In the genomic region with DNA sequence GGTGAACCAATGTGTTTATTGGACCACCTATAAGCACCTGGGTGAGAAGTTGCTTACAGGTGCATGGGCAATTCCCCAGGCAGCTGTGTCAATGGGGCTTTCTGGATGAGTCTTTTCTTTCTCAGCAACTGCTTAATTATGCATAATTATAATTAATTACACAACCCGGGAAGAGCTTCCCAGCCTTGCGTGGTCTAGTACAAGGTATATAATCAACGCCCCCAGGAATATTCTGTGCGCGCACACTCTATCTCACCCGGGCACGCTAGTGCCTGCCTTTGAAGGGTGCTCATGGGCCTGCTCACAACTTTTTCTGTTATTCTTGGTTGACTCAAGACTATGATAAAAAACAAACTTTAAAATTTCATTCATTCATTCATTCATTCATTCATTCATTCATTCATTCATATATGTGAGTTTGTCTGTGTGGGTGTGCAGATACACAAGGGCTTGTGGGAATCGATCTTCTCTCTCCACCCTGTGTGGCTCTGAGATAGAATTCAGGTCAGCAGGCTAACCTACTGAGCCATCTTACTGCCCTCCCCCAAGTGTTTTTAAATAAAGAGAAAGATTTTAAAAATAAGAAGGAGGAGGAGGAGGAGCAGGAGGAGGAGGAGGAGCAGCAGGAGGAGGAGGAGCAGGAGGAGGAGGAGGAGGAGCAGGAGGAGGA, we compare ENCODE assay signal across 12 mouse cellular contexts.
DNase-seq lines count a peak whose midpoint lies in the region; ATAC-seq and TF ChIP-seq lines count a peak whose summit lies in the region.
"Had no signal": no experiment of that assay in that cellular context is flagged by ENCODE, and none has a peak within 500 bp of the region (broad histone marks: within the 10 kb centered on the region; RNA-seq: fewer than 3 reads in every experiment).

No protein-coding gene starts in this region.

- no peak overlapping the region for H3K9ac ChIP-seq in limb, embryonic 12.5 days (replicated peaks)
- no peak overlapping the region for H3K9ac ChIP-seq in embryonic facial prominence, embryonic 13.5 days
- H3K9ac ChIP-seq in forebrain, postnatal 0 days: no peak overlapping the region
- no peak overlapping the region for H3K9ac ChIP-seq in midbrain, embryonic 15.5 days
- H3K9ac ChIP-seq: heart, embryonic 12.5 days; kidney, embryonic 15.5 days; lung, embryonic 15.5 days had no signal

- 87% methylated on average over 8 of the region's 8 CpGs for WGBS in limb, embryonic 12.5 days
- 93% methylated on average over 8 of the region's 8 CpGs for WGBS in limb, embryonic 10.5 days
- 74% methylated on average over 8 of the region's 8 CpGs for WGBS in embryonic facial prominence, embryonic 13.5 days
- WGBS in forebrain, postnatal 0 days: 57% methylated on average over 8 of the region's 8 CpGs
- 82% methylated on average over 8 of the region's 8 CpGs for WGBS in midbrain, embryonic 15.5 days

- H3K4me3 ChIP-seq in limb, embryonic 12.5 days (replicated peaks): no peak overlapping the region
- no peak overlapping the region for H3K4me3 ChIP-seq in limb, embryonic 10.5 days
- no peak overlapping the region for H3K4me3 ChIP-seq in embryonic facial prominence, embryonic 13.5 days
- H3K4me3 ChIP-seq in forebrain, postnatal 0 days (ENCODE audit: low read depth, low read length): no peak overlapping the region
- H3K4me3 ChIP-seq in midbrain, embryonic 15.5 days: no peak overlapping the region
- H3K4me3 ChIP-seq: erythroblast, embryonic 14.5 days; heart, embryonic 12.5 days; kidney, embryonic 15.5 days; lung, embryonic 15.5 days had no signal

- H3K27ac ChIP-seq in limb, embryonic 12.5 days: no peak overlapping the region
- H3K27ac ChIP-seq in limb, embryonic 10.5 days: no peak overlapping the region
- H3K27ac ChIP-seq in embryonic facial prominence, embryonic 13.5 days: no peak overlapping the region
- H3K27ac ChIP-seq in forebrain, postnatal 0 days (ENCODE audit: low read depth, low read length): no peak overlapping the region
- H3K27ac ChIP-seq in midbrain, embryonic 15.5 days: peak overlapping the region; percentile 62; the same call in 1 of the 2 replicates
- H3K27ac ChIP-seq: kidney, embryonic 15.5 days; lung, embryonic 15.5 days had no signal

- no peaks in the 10 kb centered on the region for H3K27me3 ChIP-seq in limb, embryonic 12.5 days
- no peaks in the 10 kb centered on the region for H3K27me3 ChIP-seq in limb, embryonic 10.5 days (ENCODE audit: low read depth, poor library complexity, severe bottlenecking)
- H3K27me3 ChIP-seq in embryonic facial prominence, embryonic 13.5 days: no peaks in the 10 kb centered on the region
- no peaks in the 10 kb centered on the region for H3K27me3 ChIP-seq in forebrain, postnatal 0 days (ENCODE audit: insufficient read depth, low read length)
- no peaks in the 10 kb centered on the region for H3K27me3 ChIP-seq in midbrain, embryonic 15.5 days (replicated peaks)
- H3K27me3 ChIP-seq: heart, embryonic 12.5 days; lung, embryonic 15.5 days had no signal

- TF ChIP-seq CTCF in forebrain, postnatal 0 days (IDR thresholded peaks at IDR 0.05; ENCODE audit: low read depth): no peak

- no peak for DNase-seq in limb, embryonic 10.5 days (ENCODE audit: low spot score)
- no peak for DNase-seq in forebrain, postnatal 0 days
- no peak for DNase-seq in frontal cortex, adult 2 months (ENCODE audit: extremely low spot score in 1 of 2, low spot score in 1 of 2)
- no peak for DNase-seq in frontal cortex, postnatal 14 days (ENCODE audit: low spot score in 2 of 2)
- no peak for DNase-seq in cerebellum, postnatal 25 days

- H3K36me3 ChIP-seq in limb, embryonic 12.5 days: no peaks in the 10 kb centered on the region
- H3K36me3 ChIP-seq in limb, embryonic 10.5 days: no peaks in the 10 kb centered on the region
- no peaks in the 10 kb centered on the region for H3K36me3 ChIP-seq in embryonic facial prominence, embryonic 13.5 days
- H3K36me3 ChIP-seq in forebrain, postnatal 0 days (ENCODE audit: insufficient read depth): no peaks in the 10 kb centered on the region
- no peaks in the 10 kb centered on the region for H3K36me3 ChIP-seq in midbrain, embryonic 15.5 days (replicated peaks)
- H3K36me3 ChIP-seq: heart, embryonic 12.5 days; kidney, embryonic 15.5 days; lung, embryonic 15.5 days had no signal

- H3K4me2 ChIP-seq in limb, embryonic 12.5 days: no peak overlapping the region
- no peak overlapping the region for H3K4me2 ChIP-seq in embryonic facial prominence, embryonic 13.5 days
- H3K4me2 ChIP-seq in forebrain, postnatal 0 days (ENCODE audit: low read depth): no peak overlapping the region
- no peak overlapping the region for H3K4me2 ChIP-seq in midbrain, embryonic 15.5 days
- H3K4me2 ChIP-seq: heart, embryonic 12.5 days; kidney, embryonic 15.5 days; lung, embryonic 15.5 days had no signal

- 0 out of 2 replicates have a peak, but pooled peaks have one; percentile 58 for ATAC-seq in limb, embryonic 12.5 days (ENCODE audit: insufficient number of reproducible peaks, insufficient read depth, low FRiP score, low TSS enrichment, low read depth)
- peak; percentile 37; the same call in 1 of the 2 replicates for ATAC-seq in embryonic facial prominence, embryonic 13.5 days (ENCODE audit: insufficient number of reproducible peaks, insufficient read depth, low FRiP score, low TSS enrichment, low read depth)
- 0 out of 2 replicates have a peak, but pooled peaks have one; percentile 27 for ATAC-seq in forebrain, postnatal 0 days
- peak; percentile 53; the same call in 1 of the 2 replicates for ATAC-seq in midbrain, embryonic 15.5 days (replicated peaks)

- peaks cover 18% of the 10 kb centered on the region for H3K4me1 ChIP-seq in limb, embryonic 12.5 days (replicated peaks)
- peaks cover 24% of the 10 kb centered on the region for H3K4me1 ChIP-seq in limb, embryonic 10.5 days
- peaks cover 30% of the 10 kb centered on the region for H3K4me1 ChIP-seq in embryonic facial prominence, embryonic 13.5 days
- H3K4me1 ChIP-seq in forebrain, postnatal 0 days (ENCODE audit: insufficient read depth): 0 out of 2 replicates have a peak, but pooled peaks cover 4% of the 10 kb centered on the region
- peaks cover 6% of the 10 kb centered on the region for H3K4me1 ChIP-seq in midbrain, embryonic 15.5 days
- H3K4me1 ChIP-seq: lung, embryonic 15.5 days had no signal

- H3K9me3 ChIP-seq in limb, embryonic 12.5 days: no peaks in the 10 kb centered on the region
- H3K9me3 ChIP-seq in limb, embryonic 10.5 days (replicated peaks): no peaks in the 10 kb centered on the region
- no peaks in the 10 kb centered on the region for H3K9me3 ChIP-seq in embryonic facial prominence, embryonic 13.5 days
- no peaks in the 10 kb centered on the region for H3K9me3 ChIP-seq in forebrain, postnatal 0 days (ENCODE audit: low read length)
- H3K9me3 ChIP-seq in midbrain, embryonic 15.5 days: no peaks in the 10 kb centered on the region
- H3K9me3 ChIP-seq: heart, embryonic 12.5 days; kidney, embryonic 15.5 days; lung, embryonic 15.5 days had no signal
